Mouse (Mus musculus) kidney, adult 2 months (tissue): ENCODE results near the gene Ablim1.

Source experiments
- CTCF ChIP-seq: fragments of 200-500 bp; conservative IDR thresholded peaks from 2 replicates; pipeline ENCODE4 v1.5.1; 2011; ENCODE audit warnings: low read depth, mild to moderate bottlenecking, control low read depth, low read length, moderate library complexity, mixed read lengths; ENCODE audit not compliant: insufficient read depth, insufficient read length
- POLR2A ChIP-seq: fragments of 200-500 bp; IDR thresholded peaks from one replicate; pipeline ENCODE4 v1.6.1; 2011; ENCODE audit warnings: low read depth, low read length, control low read depth

- TF ChIP-seq CTCF (no peak), POLR2A (no peak)
Measured at GRCm38 (mm10) chr19:57296539-57296938, 18.2 kb downstream of the Ablim1 start.
